Mouse (Mus musculus): ENCODE results near the gene Ghr.

GRCm38 (mm10) chr15:3269496-3269895, 313.8 kb downstream of the Ghr start:
- TF ChIP-seq CTCF (IDR thresholded peaks at IDR 0.05; ENCODE audit: extremely low read depth, insufficient read length, insufficient replicate concordance, low read depth, low read length) (no peak), POLR2A (IDR thresholded peaks at IDR 0.05; ENCODE audit: low read depth, low read length) (no peak)

All from small intestine, adult 2 months (tissue).